Mouse (Mus musculus) monocyte, adult 5-6 weeks (primary cell): ENCODE measurements at regions not wholly inside any gene's neighbourhood (a gene's known extent, or its start where the extent isn't known, plus 50 kb on each side); places are given as distances from the start of the nearest gene placed in this dataset.
A peak's percentile ranks its signal among the peaks of the same experiment; 100 is the strongest.

ENCODE experiments used
- ATAC-seq: fragments of 153-309, 156-312 bp; replicated peaks from 2 replicates; pipeline ENCODE4 v1.8.0; 2017; ENCODE audit warnings: mild to moderate bottlenecking; ENCODE audit not compliant: low TSS enrichment, insufficient number of reproducible peaks, severe bottlenecking, poor library complexity, low FRiP score

- ATAC-seq: no peak
Measured at GRCm38 (mm10) chr13:91367896-91368556, 92.1 kb upstream of the Ssbp2 start.

DNA sequence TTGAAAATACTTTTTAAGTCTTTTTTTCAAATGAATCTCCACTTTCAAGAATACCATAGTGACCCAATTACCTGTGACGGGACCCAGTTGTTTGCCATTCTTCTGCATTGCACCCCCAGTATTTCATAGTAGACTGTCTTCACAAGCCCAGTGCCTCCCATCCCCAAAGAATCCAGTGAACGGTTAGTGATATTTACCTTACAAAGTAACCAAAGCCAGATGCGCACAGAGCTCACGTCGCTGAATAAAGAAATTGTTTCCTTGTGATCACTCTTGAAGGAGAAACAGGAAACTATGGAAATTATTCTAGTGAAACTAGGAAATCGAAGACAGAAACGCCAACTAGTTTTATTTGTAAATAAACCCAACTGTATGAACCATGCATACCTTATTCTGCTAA, 91.4 kb upstream of the Ssbp2 start:
- ATAC-seq: no peak

GRCm38 (mm10) chr13:91370021-91370420, 90.1 kb upstream of the Ssbp2 start:
- no peak for ATAC-seq

- peak; percentile 45; the same call in 1 of the 2 replicates for ATAC-seq
Measured at GRCm38 (mm10) chr13:91370441-91370840, 89.6 kb upstream of the Ssbp2 start.

DNA sequence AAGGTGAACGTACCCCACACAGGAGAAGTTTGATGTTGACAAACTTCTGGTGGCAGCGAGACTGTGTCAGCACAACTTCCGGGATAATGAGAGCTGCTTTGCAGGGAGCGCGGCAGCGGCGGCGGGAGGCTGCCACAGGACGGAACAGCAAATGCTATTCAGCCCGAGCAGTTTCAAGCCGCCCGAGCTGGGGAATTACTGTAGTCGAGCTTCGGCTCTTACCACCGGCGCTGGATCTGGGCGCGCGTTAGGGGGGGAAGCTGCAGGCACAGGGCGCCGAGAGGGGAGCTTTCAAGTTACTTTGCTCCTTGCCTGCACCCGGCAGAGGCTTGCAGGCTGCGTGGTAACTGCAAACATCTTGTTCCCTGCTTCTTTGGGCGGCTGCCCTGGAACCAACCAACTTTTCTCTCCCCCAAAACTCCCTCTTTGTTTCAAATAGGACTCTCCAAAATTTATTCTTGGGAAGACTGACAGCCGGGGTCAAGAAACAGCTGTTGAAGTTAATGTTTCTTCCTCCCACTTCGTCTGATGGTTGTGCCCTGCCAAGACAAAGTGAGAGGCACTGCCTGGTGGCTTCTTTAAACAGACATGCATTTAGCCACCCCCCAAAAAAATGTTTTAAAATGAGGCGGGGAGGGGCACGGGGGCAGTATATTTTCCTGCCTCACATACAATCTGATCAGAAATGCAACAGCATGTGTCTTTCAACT, 89.0 kb upstream of the Ssbp2 start:
- peak; percentile 96 for ATAC-seq

DNA sequence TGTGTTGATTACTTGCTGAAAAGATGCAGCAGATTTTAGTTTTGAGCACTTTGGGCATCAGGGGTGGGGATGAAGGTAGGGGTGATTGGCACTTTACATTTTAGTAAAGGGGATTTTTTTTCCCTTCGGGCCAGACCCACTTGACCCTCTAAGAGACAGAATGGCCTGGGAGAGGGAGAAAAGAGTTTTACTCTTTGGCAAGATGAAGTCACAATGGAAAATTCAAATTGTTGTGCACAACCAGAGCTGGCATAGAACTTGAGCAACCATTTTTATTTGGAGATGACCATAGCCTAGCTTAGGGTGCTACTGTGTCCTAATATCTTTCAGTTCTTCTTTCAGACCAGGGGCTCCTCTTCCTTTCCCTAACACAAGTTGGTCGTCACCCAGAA, 88.5 kb upstream of the Ssbp2 start:
- no peak for ATAC-seq

DNA sequence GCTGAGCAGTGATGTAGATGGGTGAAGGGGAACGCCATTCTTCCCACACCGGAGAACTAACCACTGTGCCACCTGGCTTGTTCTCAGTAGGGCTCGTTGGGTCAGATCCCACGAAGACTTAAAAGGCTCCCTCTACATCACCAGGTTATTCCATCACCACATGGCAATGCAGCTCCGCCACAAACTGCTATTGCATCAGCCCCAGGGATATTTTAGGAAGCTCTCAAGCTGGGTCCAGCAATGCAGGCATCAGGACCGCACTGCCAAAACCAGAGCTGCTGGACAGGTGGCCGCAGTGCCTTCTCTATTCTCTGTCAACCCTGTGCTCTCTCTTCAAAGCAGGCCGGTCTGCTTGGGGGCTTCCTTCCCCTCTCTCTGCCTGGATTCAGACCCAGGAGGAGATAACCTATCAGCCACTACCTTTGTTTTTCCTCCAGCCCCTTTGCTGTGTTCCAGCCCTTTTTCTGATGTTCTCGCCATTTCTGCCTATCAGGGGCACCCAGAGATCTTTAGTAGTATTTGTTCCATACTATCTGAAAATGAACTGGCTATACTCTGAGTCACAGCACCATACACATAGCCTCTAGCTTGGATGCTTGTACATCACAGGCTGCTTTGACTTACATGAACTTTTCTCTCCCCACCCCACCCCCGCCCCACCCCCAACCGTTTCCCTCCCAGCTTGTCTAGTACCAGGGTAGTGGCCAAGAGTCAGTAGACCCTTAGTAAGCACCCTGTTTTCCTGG, 87.8 kb upstream of the Ssbp2 start:
- ATAC-seq: no peak; the same call in 1 of the 2 replicates

GRCm38 (mm10) chr13:91374141-91374540, 85.9 kb upstream of the Ssbp2 start:
- no peak for ATAC-seq

DNA sequence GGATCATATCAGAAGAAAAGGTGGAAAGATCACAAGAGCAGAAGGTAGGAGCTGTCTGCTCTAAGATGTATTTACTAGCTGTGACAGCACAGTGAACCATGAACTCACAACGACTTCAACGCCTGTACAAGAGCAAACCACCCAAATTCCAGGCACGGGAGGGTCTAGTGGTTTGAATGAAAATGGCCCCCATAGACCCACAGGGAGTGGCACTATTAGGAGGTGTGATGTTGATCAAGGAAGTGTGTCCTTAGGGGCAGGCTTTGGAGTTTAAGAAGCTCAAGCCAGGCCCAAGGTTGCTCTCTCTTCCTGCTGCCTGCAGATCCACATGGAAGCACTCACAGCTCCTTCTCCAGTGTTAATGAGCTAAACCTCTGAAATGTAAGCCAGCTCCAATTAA, 83.5 kb upstream of the Ssbp2 start:
- no peak for ATAC-seq

DNA sequence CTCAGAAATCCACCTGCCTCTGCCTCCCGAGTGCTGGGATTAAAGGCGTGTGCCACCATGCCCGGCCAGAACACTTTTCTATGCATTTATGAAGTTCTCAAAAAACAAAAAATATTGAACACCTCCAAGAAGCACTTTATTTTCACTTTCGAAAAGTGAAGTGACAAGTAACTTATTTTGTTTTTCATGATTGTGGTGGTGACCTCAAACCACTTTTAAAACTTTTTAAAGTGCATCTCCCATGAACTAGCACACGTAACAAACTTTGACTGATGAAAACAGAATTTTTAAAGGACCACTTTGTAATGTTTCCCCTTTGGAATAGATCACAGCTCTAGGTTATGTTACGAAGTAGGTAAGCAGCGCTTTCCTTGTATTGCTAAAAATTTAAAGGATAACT, 82.7 kb upstream of the Ssbp2 start:
- no peak for ATAC-seq

DNA sequence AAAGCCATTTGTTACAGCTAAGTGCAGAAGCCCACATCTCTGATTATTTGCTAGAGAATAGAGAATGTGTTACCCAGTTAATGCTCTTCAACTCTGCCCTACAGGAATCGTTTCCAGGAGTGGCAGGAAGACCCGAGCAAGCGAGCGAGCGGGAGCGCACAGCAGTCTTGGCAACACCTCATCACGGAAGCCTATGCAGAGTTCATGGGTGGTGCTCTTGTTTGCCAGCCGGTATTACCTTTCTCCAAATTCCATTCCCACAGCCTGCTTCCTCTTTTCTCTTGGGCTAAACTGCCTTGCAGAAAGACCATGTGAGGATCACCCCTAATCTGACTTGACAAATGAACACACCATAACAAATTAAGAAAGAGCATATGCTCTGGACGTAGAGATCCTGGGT, 82.1 kb upstream of the Ssbp2 start:
- no peak for ATAC-seq

DNA sequence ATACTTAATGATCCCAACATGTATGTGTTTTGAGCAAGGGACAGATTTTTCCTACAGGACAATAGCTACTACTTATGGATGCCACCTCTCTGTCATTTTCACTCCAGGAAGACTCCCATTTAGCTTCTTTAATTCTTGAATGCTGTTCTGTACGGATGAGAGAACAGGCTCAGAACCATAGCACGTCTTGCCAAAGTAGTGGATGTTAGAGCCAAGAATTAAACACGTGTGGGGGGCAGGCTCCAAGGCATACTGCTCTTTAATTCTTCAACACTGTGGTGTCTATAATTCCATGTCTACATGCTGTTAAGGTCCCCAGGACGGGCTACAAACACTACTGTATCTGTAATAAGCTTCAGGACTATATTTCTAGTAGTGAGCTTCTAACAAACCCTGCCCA, 74.7 kb upstream of the Ssbp2 start:
- ATAC-seq: no peak

GRCm38 (mm10) chr13:91387913-91388312, 72.2 kb upstream of the Ssbp2 start:
- ATAC-seq: no peak; the same call in 1 of the 2 replicates

DNA sequence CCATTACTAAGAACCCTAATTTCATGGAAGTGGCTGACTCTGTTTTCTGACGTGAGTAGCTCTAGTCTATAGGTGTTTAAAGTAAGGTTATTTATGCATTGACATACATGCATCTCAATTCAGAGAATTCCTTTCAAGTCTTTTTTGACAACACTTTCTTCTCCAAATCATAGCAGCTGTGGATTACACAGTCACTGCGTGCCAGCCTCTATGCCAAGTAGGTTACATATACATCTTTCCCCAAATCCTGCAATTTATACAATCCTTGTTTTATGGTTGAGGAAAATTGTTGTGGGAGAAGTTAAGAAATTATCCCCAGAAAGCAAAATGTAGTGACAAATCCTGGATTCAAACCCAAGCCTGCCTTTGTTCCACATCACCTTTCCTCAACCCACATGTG, 56.5 kb upstream of the Ssbp2 start:
- no peak for ATAC-seq

- no peak for ATAC-seq
Measured at GRCm38 (mm10) chr13:91405027-91405426, 55.1 kb upstream of the Ssbp2 start.

GRCm38 (mm10) chr13:91410116-91410515, 50.0 kb upstream of the Ssbp2 start:
- ATAC-seq: no peak
